Mouse (Mus musculus) B cell, adult 67 days (primary cell): ENCODE results near the gene Atg4d. TPM values are rescaled to one million over a fixed set of nuclear protein-coding genes. Genes with fewer than 3 reads are reported as not detected.

Experiments used
- total RNA-seq, 2 experiments: library from RNA; stranded (reverse); gene quantifications; 4 replicates each; pipeline ENCODE4 v1.2.4; 2023

Atg4d gene
- 10 to 100 TPM; 55.8 to 57.5 TPM for total RNA-seq

GRCm38 (mm10) chr9:21265000-21265561, at the start of gene Atg4d:
Gene Atg4d, plus strand, starts transcription at chr9:21265293.

GRCm38 (mm10) chr9:21238733-21239464, 26.2 kb upstream of the Atg4d start, which contains the start of gene Keap1:
Gene Keap1, minus strand, starts transcription at chr9:21239361.

GRCm38 (mm10) chr9:21248326-21248725, 16.8 kb upstream of the Atg4d start, which contains the start of gene S1pr5:
Gene S1pr5, minus strand, starts transcription at chr9:21248443.

GRCm38 (mm10) chr9:21287571-21288402, 22.7 kb downstream of the Atg4d start, which contains the start of gene Kri1:
Gene Kri1, minus strand, starts transcription at chr9:21287969.

GRCm38 (mm10) chr9:21291022-21291787, 26.1 kb downstream of the Atg4d start, which contains the start of gene Cdkn2d:
Gene Cdkn2d, minus strand, starts transcription at chr9:21291407.

GRCm38 (mm10) chr9:21312134-21312533, 47.0 kb downstream of the Atg4d start, which contains the start of gene Ap1m2:
Gene Ap1m2, minus strand, starts transcription at chr9:21312337.

GRCm38 (mm10) chr9:21320619-21321512, 55.8 kb downstream of the Atg4d start, which contains the start of gene Slc44a2:
Gene Slc44a2, plus strand, starts transcription at chr9:21320698.

Other genes with a start within 250 kb of the Atg4d start
- gene Icam1, start 249.3 kb upstream of the Atg4d start, total RNA-seq: 10 to 100 TPM; 58.0 TPM
- gene Icam4, start 235.9 kb upstream of the Atg4d start, total RNA-seq: under 1 TPM in 1 of 2 experiments, not detected in 1; 0.73 TPM
- under 1 TPM; 0.18 to 0.29 TPM for gene Icam5, start 233.2 kb upstream of the Atg4d start, total RNA-seq
- 1 to 10 TPM in 1 of 2 experiments, not detected in 1; 2.0 TPM for gene Zglp1, start 198.2 kb upstream of the Atg4d start, total RNA-seq
- gene Gm49373, start 192.2 kb upstream of the Atg4d start, total RNA-seq: 1 to 10 TPM; 2.0 to 2.3 TPM
- 10 to 100 TPM; 27.0 to 29.9 TPM for gene Fdx1l, start 191.7 kb upstream of the Atg4d start, total RNA-seq
- 10 to 100 TPM in 1 of 2 experiments, 1 to 10 TPM in 1; 7.7 to 10.6 TPM for gene Gm38431, start 173.3 kb upstream of the Atg4d start, total RNA-seq
- gene Raver1, start 173.3 kb upstream of the Atg4d start, total RNA-seq: 100 to 1,000 TPM; 109 to 117 TPM
- 10 to 100 TPM; 64.0 to 68.8 TPM for gene Tyk2, start 134.1 kb upstream of the Atg4d start, total RNA-seq
- gene Cdc37, start 115.3 kb upstream of the Atg4d start, total RNA-seq: 100 to 1,000 TPM; 103 to 110 TPM
- 10 to 100 TPM; 10.2 to 10.4 TPM for gene Pde4a, start 99.6 kb upstream of the Atg4d start, total RNA-seq
- gene Keap1, start 25.9 kb upstream of the Atg4d start, total RNA-seq: 10 to 100 TPM; 30.9 to 43.4 TPM
- under 1 TPM; 0.30 to 0.35 TPM for gene S1pr5, start 16.9 kb upstream of the Atg4d start, total RNA-seq
- gene Kri1, start 22.7 kb downstream of the Atg4d start, total RNA-seq: 100 to 1,000 TPM; 151 to 153 TPM
- gene Cdkn2d, start 26.1 kb downstream of the Atg4d start, total RNA-seq: 10 to 100 TPM; 28.0 to 33.7 TPM
- 1 to 10 TPM; 2.7 to 2.9 TPM for gene Ap1m2, start 47.0 kb downstream of the Atg4d start, total RNA-seq
- gene Slc44a2, start 55.4 kb downstream of the Atg4d start, total RNA-seq: 100 to 1,000 TPM; 368 to 370 TPM
- gene Ilf3, start 102.6 kb downstream of the Atg4d start, total RNA-seq: 100 to 1,000 TPM; 135 to 155 TPM
- gene Qtrt1, start 146.5 kb downstream of the Atg4d start, total RNA-seq: 10 to 100 TPM; 74.8 TPM
- gene Dnm2, start 159.6 kb downstream of the Atg4d start, total RNA-seq: 100 to 1,000 TPM; 224 to 230 TPM
- 10 to 100 TPM; 11.4 to 11.5 TPM for gene Tmed1, start 245.0 kb downstream of the Atg4d start, total RNA-seq